Mouse (Mus musculus) adrenal gland, adult 8-10 months (tissue): Measurements from ENCODE around the gene Gm17555. TPM values are rescaled to one million over a fixed set of nuclear protein-coding genes. Genes with fewer than 3 reads are reported as not detected.
"Not testable (repeated sequence)": the region's sequence is repeated elsewhere in the genome, so short reads cannot be mapped to it uniquely, and the experiment has no call there.

Experiments used
- DNase-seq: peaks from one replicate; pipeline ENCODE4 v3.0.0; 2022
- total RNA-seq, 4 experiments: library from RNA; stranded (reverse); gene quantifications; 2 replicates each; pipeline ENCODE4 v1.2.4; 2022

The Gm17555 gene
- total RNA-seq = not detected

DNA sequence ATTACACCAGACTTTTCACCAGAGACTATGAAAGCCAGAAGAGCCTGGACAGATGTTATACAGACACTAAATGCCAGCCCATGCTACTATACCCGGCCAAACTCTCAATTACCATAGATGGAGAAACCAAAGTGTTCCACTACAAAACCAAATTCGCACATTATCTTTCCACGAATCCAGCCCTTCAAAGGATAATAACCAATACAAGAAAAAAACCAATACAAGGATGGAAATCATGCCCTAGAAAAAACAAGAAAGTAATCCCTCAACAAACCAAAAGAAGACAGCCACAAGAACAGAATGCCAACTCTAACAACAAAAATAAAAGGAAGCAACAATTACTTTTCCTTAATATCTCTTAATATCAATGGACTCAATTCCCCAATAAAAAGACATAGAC lies at the start of gene Gm17555:
Gm17555 (plus strand) TSS at position 301 of the 400 bp plus-strand sequence.
- DNase-seq = not testable (repeated sequence)

DNA sequence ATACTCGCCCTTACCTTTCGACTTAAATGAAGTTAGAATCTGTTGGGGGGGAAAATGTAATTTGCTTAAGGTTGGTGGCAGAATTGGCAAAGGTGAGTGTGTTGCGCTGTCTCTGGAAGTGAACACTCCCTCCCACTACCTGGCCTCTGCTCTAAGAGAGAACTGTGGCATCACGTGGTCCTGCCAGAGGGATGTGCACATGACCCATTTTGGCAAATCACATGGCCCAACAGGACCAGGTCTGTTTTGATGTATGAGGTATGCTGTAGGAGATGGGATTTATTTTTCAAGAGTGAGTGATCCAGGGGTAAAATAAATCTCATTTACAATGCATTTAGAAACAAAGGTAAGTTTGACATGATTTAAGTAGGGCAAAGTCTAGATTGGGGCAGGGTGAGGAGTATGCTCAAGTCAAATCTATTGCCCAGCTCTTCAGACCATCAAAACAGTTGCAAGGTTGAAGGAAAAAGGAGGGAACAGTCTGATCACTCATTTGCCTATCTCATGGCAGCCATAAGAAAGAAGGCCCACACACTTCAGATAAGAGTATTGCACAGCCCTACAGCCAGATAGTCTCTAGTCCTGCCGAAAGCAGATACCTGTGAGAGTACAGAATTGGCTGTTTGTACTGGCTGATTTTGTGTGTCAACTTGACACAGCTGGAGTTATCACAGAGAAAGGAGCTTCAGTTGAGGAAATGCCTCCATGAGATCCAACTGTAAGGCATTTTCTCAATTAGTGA lies 49.5 kb upstream of the Gm17555 start:
- DNase-seq = no peak

DNA sequence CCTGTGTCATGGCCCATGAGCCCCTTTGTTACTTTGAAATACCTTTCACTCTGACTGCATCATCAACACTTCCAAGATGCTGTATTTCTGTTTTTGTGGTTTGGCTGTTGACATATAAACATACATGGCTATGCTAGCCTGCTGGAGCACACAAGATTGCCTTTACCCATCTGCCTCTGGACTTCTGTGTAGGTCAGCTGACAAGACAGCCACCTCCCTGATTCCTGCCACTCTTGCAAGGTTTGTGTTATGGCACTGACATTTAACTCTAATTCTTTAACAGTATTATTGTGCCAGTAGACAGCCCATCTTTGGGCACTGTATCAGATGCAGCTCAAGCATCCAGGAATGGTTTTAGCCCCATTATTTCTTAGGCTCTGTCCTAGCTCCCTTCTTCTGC lies 48.6 kb upstream of the Gm17555 start:
- no peak for DNase-seq

DNA sequence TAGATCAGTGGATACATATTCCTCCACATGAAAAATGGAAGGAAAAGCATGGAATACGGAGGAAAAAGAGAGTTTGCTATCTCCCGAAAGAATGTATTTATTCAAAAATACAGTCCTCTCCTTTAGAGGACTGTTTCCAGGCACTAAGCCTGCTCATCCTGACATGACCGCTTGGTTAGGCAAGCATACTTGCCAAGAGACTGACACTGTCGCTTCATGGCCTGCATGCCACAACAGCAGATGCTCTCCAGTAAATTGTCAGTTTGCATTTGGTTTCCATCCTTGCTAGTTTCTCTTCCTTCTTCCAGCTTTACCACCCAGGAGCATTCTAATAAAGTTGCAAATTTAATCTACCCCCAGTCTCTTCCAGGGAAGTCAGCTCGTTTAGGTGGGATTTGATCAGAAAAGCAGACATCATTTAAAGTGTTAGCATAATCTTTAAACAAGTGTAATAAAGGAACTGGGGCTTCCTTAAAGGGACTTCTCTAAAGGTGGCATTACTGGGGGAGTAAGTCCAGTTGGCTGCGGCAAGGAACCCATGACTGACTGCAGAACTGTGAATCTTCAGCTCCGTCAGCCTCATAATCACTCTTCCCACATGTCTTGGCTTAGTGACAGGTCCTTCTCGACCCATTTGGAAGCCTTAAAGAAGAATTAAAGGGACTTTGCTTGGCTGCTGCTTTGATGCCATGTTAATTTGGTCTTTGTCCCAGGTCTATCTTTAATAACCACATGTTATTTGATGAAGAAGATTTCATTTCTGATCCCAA lies 47.9 kb upstream of the Gm17555 start:
- no peak for DNase-seq

DNA sequence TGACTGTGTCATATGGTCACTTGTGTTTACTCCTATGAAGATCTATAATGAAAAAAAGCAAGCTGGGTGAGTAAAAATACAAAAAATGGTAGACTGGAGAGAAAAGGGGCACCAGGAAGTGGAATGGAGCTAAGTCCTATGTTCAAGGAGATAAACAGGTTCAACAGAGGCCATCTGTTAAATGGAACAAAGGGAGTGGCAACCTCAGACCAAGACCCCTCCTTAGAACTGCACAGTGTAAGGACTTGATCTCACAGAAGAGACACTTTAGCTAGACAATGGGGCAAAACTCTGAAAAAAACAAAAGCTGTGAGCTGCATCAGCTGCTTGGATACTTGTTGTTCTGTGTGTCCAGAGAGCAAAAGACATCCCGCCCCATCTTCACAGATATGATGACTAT lies 43.5 kb upstream of the Gm17555 start:
- no peak for DNase-seq

DNA sequence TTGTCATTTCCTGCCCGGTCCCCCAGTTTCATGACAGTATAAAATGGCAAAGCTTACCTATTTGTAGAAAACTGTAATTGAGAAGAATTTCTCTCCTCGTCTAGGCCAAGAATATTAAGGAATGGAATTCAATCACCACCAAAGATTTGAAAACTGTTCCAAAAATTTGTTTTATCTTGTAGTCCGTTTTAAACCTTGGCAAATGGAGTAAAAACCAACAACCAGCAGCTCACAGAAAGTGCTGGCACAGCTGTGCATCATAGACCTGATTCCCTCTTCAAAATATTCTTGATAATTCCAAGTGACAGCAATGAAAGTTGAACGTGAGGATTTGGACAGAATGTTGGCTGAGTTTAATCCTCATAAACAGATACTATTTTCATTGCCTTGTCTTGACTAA lies 23.6 kb upstream of the Gm17555 start:
- no peak for DNase-seq

DNA sequence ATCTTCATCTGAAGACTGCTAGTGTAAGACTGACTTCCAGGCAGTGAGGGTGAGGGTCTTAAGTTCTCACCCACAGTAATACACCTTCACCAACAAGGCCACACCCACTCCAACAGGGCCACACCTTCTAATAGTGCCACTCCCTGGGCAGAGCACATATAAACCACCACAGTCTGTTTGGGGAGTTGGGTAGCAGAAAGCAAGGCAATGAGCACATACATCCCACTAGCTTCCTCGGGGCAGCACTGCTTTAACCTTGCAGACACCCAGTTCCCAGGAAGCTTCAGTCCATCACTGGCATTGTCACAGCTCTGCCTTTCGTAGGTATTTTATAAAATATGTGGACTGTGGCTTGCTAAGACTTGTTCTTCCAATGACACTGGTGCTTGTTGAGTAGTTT lies 22.8 kb upstream of the Gm17555 start:
- no peak for DNase-seq

DNA sequence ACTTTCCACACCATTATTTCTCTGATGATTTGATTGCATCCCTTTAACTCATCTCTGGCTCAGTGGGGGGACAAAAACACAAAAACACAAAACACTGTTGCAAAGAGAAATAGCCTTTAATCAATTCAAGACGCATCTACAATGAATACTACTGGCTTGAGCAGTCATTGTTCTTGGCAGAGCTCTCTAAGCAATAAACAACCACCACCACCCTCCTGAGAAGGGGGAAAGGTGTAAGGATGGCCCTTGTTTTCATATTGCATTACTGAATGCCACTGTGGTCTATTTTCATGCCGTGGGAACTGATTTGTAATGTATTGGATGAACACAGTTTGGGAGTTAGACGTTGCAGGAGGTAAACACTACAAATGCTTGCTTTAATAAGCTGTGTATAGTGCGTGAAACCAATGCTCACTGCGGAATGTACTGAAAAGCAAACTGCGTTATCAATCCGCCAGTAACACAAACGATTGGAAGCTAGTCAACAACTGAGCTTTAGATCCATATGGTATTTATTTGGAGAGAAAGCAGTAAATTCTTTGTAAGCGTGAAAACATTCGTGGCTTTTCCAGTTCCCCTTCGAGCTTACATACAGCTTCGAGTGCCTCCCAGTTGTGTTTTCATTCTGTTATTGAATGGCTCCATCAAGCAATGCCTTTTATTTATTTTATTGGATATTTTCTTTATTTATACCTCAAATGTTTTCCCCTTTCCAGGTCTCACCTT lies 19.1 kb upstream of the Gm17555 start:
- DNase-seq = no peak

DNA sequence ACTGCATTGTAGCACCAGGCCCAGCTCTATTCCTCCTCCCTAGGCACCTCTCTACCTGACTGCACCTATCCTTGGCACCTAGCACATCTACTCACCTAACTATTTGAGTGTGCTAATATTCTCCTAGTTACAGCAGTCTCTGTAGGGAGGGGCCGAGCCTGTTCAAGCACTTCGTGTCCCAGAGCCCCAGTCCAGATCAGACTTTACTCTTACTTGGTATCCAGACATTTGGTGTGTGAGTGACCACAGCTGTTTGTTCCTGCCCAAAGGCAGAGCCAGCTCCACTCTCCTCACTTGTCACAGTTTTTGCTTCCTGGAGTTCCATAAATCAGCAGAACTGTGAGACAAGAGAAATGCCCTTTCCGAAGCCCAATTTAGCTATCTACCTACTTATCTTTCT lies 15.9 kb upstream of the Gm17555 start:
- DNase-seq = no peak

DNA sequence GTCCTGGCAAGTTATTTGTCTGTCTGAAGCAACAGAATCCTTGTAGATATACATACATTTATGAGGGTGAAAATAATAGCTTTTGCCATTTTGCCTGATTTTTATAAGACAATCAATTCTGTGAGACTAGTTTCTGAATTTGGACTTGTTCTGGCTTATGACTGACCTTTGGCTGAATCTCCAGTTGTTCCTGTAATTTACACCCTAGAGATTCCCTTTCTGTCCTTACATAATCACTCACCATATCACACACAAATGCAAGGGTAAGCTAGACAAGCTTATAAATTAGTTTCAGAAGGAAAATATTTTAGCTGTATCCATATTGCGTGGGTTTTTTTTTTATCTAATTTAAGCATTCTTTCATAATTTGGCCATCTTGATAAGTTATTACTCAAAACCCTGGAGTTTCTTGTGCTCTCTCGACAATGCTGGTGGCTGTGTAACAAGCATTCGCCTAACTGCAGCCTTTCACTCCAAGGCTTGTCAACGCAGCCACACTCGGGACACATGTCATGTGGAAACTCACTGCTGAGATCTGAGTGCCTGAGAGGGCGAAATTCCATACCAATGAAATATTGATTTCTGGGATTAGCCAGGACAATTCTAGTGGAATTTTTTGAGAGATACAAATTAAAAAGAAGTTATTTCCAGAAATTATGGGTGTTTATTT lies 3.8 kb upstream of the Gm17555 start:
- no peak for DNase-seq

DNA sequence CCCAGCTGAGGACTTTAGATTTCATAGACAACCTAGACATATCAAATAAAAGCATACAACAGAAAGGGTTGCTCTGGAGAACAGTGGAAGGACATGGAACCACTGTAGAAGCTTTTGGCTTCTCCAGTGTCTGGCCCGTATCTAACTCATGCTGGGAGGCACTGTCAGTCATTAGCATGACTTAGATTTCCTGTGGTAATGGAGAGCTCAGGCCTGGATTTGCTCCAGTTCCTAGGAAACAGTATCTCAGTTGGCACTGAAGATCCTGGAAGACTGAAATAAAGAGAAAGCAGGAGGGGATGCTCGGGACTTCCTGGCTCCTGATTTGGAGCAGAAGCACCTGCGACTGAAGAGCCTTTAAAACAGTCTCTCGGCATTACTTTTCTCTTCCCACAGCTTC lies 12.7 kb downstream of the Gm17555 start:
- no peak for DNase-seq

DNA sequence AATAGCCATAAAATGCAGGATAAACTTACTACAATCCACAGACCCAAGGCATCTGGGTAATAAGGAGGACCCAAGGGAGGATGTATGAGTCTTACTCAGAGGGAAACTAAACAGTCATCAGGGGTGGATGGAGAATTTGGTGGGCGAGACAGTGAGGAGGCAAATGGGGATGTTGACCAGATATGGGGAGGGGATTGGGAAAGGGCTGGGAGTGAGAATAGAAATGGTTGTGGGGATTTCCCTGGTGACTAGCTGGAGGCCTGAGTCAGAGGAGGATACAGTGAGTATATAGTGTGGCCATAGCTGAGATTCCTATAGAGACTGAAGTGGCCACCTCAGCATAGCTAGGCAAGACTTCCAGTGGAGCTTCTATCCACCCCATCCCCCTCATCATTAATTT lies 16.8 kb downstream of the Gm17555 start:
- no peak for DNase-seq

DNA sequence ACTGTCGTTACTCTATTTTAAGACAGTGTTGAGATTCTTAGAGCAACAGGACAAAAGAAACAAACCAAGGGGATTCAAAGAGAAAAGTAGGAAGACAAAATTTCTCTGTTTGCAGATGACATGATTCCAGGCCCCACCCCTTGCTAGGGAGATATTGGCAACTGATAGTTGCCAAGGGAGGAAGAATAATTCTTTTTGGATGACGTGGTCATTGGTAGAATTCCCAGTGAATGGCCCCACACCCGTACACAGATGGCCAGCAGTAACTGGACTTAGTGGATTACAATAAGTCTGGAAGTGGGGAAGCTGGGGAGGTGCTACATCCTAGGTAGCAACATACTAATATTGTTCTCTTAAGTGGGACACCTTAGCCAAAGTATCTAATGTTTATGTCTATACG lies 22.0 kb downstream of the Gm17555 start:
- no peak for DNase-seq

DNA sequence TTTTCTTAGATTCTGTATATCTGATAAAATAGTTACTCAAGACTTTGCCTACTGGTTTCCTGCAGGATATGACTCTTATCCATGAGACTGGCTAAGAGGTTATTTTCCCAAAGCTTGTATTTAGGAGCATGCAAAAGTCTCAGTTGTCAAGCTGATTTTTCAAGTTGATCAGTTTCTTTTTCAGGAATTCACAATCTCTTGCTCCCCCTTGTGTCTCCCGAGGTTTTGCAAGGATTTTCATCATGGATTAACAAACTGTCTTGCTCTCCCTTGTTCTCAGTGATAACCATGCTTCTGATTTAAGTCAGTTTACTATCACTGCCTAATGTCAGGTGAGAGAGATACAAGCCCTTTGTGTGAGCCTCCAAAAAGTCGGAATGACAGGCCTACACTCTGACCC lies 30.5 kb downstream of the Gm17555 start:
- DNase-seq = no peak

DNA sequence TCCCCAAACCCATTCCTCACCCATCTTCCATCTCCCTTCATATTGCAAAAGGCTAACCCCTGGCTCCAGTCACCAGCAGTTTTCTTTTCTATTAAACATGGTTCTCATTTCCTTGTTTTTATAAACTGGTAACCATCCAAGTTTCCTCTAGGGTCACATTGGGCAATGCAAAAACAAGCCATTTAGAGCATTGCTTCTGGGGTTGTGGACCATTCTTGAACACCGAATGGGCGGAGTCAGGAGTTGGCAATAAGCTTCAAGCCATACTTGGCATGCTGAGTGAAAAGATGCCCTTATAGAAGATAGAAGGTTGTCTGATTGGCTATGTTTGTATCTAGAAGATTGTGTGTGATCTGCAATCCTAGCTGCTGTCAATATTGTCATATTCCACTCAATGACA lies 33.6 kb downstream of the Gm17555 start:
- no peak for DNase-seq

DNA sequence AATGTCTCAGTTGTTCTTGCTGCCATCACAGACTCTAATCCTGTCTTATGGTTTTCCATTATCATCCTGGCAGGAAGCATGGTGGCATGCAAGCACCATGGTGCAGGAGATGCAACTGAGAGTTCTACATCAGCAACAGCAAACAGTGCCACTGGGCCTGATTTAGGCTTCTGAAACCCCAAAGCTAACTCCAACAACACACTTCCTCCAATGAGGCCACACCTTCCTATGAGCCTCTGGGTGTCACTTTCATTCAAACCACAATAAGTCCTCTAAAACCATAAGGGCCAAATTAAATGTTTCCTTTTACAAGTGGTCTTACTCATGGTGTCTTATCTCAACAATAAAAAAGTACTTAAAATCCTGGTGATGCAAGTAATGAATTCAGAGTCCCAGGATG lies 37.3 kb downstream of the Gm17555 start:
- no peak for DNase-seq

Other genes with a start within 250 kb of the Gm17555 start
- gene Fgf7, start 180.4 kb upstream of the Gm17555 start, total RNA-seq = 1 to 10 TPM in 2 of 4 experiments, under 1 TPM in 2; 0.38 to 1.3 (median 0.97) TPM
- gene Fam227b, start 63.1 kb upstream of the Gm17555 start, total RNA-seq = under 1 TPM in 1 of 4 experiments, not detected in 3; 0.22 TPM
- gene Dtwd1, start 63.0 kb upstream of the Gm17555 start, total RNA-seq = 10 to 100 TPM; 12.0 to 14.0 (median 12.6) TPM